Mouse (Mus musculus): Measurements from ENCODE around the gene Slc6a5. TPM values are rescaled to one million over a fixed set of nuclear protein-coding genes. Genes with fewer than 3 reads are reported as not detected.

Gene Slc6a5
- polyA plus RNA-seq, 1 experiment from 2014 or later, result not detected

DNA sequence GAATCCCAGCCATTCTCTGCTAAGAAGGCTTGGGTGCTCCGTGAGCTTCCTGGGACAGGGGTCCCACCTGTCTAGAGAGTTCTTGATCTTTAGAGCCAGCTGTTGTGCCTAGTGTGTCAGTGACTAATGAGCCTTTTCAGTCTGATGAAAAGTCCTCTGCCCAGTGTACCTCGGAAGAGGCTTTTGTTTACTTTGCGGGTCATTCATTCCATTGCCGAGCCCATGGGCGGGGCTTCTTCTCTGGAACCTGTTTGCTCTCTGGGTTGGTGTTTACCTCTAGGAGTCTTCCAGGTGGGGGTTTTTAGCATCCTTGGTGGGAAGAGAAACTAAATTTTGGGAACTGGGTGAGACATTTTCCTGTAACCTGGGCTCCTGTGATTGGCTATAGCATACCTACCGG is 74.8 kb downstream of the Slc6a5 start:
- ATAC-seq (ENCODE audit: insufficient read depth), result no peak
- Histone ChIP-seq H3K36me3 (replicated peaks) (no peaks in the 10 kb centered on the region), H3K4me2 (no peak overlapping the region), H3K27ac (replicated peaks) (no peak overlapping the region), H3K4me1 (replicated peaks) (no peaks in the 10 kb centered on the region), H3K9ac (no peak overlapping the region), H3K9me3 (replicated peaks) (no peaks in the 10 kb centered on the region), H3K4me3 (replicated peaks) (no peak overlapping the region), H3K27me3 (no peaks in the 10 kb centered on the region)
- WGBS (ENCODE audit: insufficient replicate concordance), result 25% methylated on average over 6 of the region's 6 CpGs

DNA sequence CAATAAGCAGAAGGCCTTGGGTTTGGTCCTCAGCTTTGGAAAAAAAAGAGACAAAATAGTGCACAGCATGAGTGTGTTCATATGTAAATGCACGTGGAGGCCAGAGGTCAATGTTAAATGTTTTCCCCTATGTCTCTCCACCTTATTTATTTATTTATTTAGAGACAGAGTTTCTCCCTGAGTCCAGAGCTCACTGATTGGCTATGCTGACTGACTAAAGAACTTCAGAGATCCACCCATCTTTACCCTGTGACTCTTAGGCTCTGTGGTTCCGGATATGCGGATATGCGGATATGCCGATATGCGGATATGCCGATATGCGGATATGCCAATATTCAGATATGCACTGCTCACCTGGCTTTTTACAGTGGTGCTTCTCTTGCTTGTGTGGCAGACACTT is 76.0 kb downstream of the Slc6a5 start:
- no peak for ATAC-seq (ENCODE audit: insufficient read depth)
- Histone ChIP-seq H3K27me3 (no peaks in the 10 kb centered on the region), H3K4me3 (replicated peaks) (no peak overlapping the region), H3K4me1 (replicated peaks) (no peaks in the 10 kb centered on the region), H3K27ac (replicated peaks) (no peak overlapping the region), H3K4me2 (no peak overlapping the region), H3K9ac (no peak overlapping the region), H3K9me3 (replicated peaks) (no peaks in the 10 kb centered on the region), H3K36me3 (replicated peaks) (no peaks in the 10 kb centered on the region)
- 90% methylated on average over 8 of the region's 8 CpGs for WGBS (ENCODE audit: insufficient replicate concordance)

DNA sequence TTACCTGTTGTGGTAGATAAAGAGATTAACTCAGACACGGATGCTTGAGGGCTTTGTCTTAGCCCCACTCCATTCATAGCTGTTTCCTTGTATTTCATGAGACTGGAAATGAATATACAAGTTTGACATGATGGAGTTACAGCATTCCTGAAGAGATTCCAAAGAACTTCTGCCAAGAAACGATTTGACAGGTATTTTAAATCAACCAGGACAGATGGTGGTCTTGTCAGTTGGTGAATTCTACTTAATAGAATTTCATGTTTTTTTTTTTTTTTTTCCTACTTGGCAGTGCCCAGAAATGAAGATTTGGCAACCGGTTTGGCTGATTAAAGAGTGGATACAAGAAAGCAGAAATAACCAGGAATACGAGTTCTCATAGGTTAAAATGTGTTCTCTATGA is 89.4 kb downstream of the Slc6a5 start:
- Histone ChIP-seq H3K9ac (no peak overlapping the region), H3K4me2 (no peak overlapping the region), H3K4me3 (replicated peaks) (no peak overlapping the region), H3K27me3 (no peaks in the 10 kb centered on the region), H3K36me3 (replicated peaks) (no peaks in the 10 kb centered on the region), H3K4me1 (replicated peaks) (no peaks in the 10 kb centered on the region), H3K9me3 (replicated peaks) (no peaks in the 10 kb centered on the region), H3K27ac (replicated peaks) (no peak overlapping the region)
- no peak for ATAC-seq (ENCODE audit: insufficient read depth)
- 43% methylated on average over 4 of the region's 4 CpGs for WGBS (ENCODE audit: insufficient replicate concordance)

GRCm38 (mm10) chr7:50005268-50005667 is 95.3 kb downstream of the Slc6a5 start:
- H3K36me3 ChIP-seq (replicated peaks), result no peaks in the 10 kb centered on the region
- WGBS (ENCODE audit: insufficient replicate concordance), result 33% methylated on average over 2 of the region's 2 CpGs
- H3K4me1 ChIP-seq (replicated peaks), result no peaks in the 10 kb centered on the region
- no peaks in the 10 kb centered on the region for H3K27me3 ChIP-seq
- no peak overlapping the region for H3K9ac ChIP-seq
- no peak overlapping the region for H3K27ac ChIP-seq (replicated peaks)
- no peak overlapping the region for H3K4me3 ChIP-seq (replicated peaks)
- H3K9me3 ChIP-seq (replicated peaks), result no peaks in the 10 kb centered on the region
- ATAC-seq (ENCODE audit: insufficient read depth), result no peak
- H3K4me2 ChIP-seq, result no peak overlapping the region

Other genes with a start within 250 kb of the Slc6a5 start
- 30.5 and 33.3 TPM in 2 replicates for gene Htatip2, start 151.0 kb upstream of the Slc6a5 start, polyA plus RNA-seq (2015; fragmentation: Nextera tagmentation; extraction: Ambion mirVana)
- gene Prmt3, start 131.8 kb upstream of the Slc6a5 start, polyA plus RNA-seq (2015; fragmentation: Nextera tagmentation; extraction: Ambion mirVana), result 19.8 and 20.4 TPM in 2 replicates
- gene Nell1, start 64.7 kb downstream of the Slc6a5 start, polyA plus RNA-seq (2015; fragmentation: Nextera tagmentation; extraction: Ambion mirVana), result 0.14 TPM in 1 of 2 replicates, not detected in the other